In genomic region chr5:105530576-105530975, GRCm38 (mm10) we compare ENCODE assay signal across 25 mouse cellular contexts. TPM values are rescaled to one million over a fixed set of nuclear protein-coding genes. Genes with fewer than 3 reads are reported as not detected.
DNase-seq lines count a peak whose midpoint lies in the region; ATAC-seq and TF ChIP-seq lines count a peak whose summit lies in the region.
"Had no signal": no experiment of that assay in that cellular context is flagged by ENCODE, and none has a peak within 500 bp of the region (broad histone marks: within the 10 kb centered on the region; RNA-seq: fewer than 3 reads in every experiment).

No protein-coding gene starts in this region.

- H3K9me3 ChIP-seq in heart, embryonic 11.5 days (replicated peaks; ENCODE audit: control insufficient read depth, low read length): no peaks in the 10 kb centered on the region
- no peaks in the 10 kb centered on the region for H3K9me3 ChIP-seq in lung, postnatal 0 days (ENCODE audit: low read length)
- H3K9me3 ChIP-seq: embryonic facial prominence, embryonic 10.5 days; embryonic facial prominence, embryonic 15.5 days; forebrain, embryonic 12.5 days; limb, embryonic 13.5 days; liver, embryonic 12.5 days; neural tube, embryonic 15.5 days; stomach, embryonic 15.5 days had no signal

- H3K36me3 ChIP-seq in heart, adult 2 months (ENCODE audit: control insufficient read depth, insufficient read depth, low read length): peaks cover 39% of the 10 kb centered on the region
- H3K36me3 ChIP-seq in heart, embryonic 11.5 days (ENCODE audit: control insufficient read depth, insufficient read depth, low read length): peaks cover 4% of the 10 kb centered on the region
- H3K36me3 ChIP-seq in lung, postnatal 0 days (ENCODE audit: insufficient read depth, low read length): no peaks in the 10 kb centered on the region
- H3K36me3 ChIP-seq: neural tube, embryonic 15.5 days; stomach, embryonic 15.5 days had no signal

- H3K4me1 ChIP-seq in heart, adult 2 months (ENCODE audit: control insufficient read depth, insufficient read depth, low read length): peaks cover 26% of the 10 kb centered on the region
- peaks cover 26% of the 10 kb centered on the region for H3K4me1 ChIP-seq in heart, embryonic 11.5 days (ENCODE audit: control insufficient read depth, insufficient read depth, low read length)
- H3K4me1 ChIP-seq in lung, postnatal 0 days (ENCODE audit: insufficient read depth, low read depth, low read length): peaks cover 20% of the 10 kb centered on the region; the same call in 1 of the 2 replicates
- peaks cover 17% of the 10 kb centered on the region for H3K4me1 ChIP-seq in lung, adult 2 months (ENCODE audit: control insufficient read depth, insufficient read depth, low read length)
- H3K4me1 ChIP-seq: embryonic facial prominence, embryonic 10.5 days; embryonic facial prominence, embryonic 15.5 days; limb, embryonic 13.5 days; neural tube, embryonic 15.5 days had no signal

- H3K27ac ChIP-seq in heart, adult 2 months: peak overlapping the region; percentile 57
- H3K27ac ChIP-seq in heart, embryonic 11.5 days (ENCODE audit: low read depth, low read length): no peak overlapping the region
- H3K27ac ChIP-seq in lung, postnatal 0 days (ENCODE audit: low read length): no peak overlapping the region
- H3K27ac ChIP-seq: embryonic facial prominence, embryonic 15.5 days; forebrain, embryonic 12.5 days; hindbrain, embryonic 14.5 days; left cerebral cortex, adult 2 months; limb, embryonic 13.5 days; liver, embryonic 12.5 days; neural tube, embryonic 15.5 days; stomach, embryonic 15.5 days had no signal

- DNase-seq in heart, adult 2 months: no peak
- DNase-seq in heart, postnatal 10 days: peak; percentile 22 to 25
- DNase-seq in heart, adult 11 months: no peak
- DNase-seq in lung, postnatal 0 days (ENCODE audit: low spot score): peak; percentile 43
- DNase-seq in lung, adult 2 months: no peak
- DNase-seq in cerebellum, adult 8-10 months: no peak
- DNase-seq in urinary bladder, adult 2 months (ENCODE audit: low spot score): no peak
- DNase-seq: adrenal gland, postnatal 25 days; cerebellum, adult 18-20 months; cerebellum, postnatal 14 days; forebrain, postnatal 0 days; gastrocnemius, postnatal 14 days; midbrain, embryonic 14.5 days; right cerebral cortex, postnatal 25 days had no signal

- no peak for TF ChIP-seq CTCF in heart, adult 2 months (IDR thresholded peaks at IDR 0.05)
- no peak for TF ChIP-seq CTCF in lung, postnatal 0 days (IDR thresholded peaks at IDR 0.05)
- no peak for TF ChIP-seq CTCF in lung, adult 2 months (IDR thresholded peaks at IDR 0.05; ENCODE audit: insufficient read depth, low read length)

- no peak for ATAC-seq in heart, embryonic 11.5 days (replicated peaks; ENCODE audit: insufficient number of reproducible peaks, low FRiP score, low TSS enrichment)
- peak; percentile 37; the same call in 1 of the 2 replicates for ATAC-seq in lung, postnatal 0 days
- ATAC-seq: forebrain, postnatal 0 days; intestine, postnatal 0 days; liver, embryonic 12.5 days had no signal

- no peaks in the 10 kb centered on the region for H3K27me3 ChIP-seq in heart, adult 2 months (ENCODE audit: control insufficient read depth, insufficient read depth, low read length)
- H3K27me3 ChIP-seq in heart, embryonic 11.5 days (ENCODE audit: control insufficient read depth, insufficient read depth, low read length): no peaks in the 10 kb centered on the region
- no peaks in the 10 kb centered on the region for H3K27me3 ChIP-seq in lung, postnatal 0 days (replicated peaks; ENCODE audit: insufficient read depth, low read length)
- H3K27me3 ChIP-seq: embryonic facial prominence, embryonic 15.5 days; forebrain, embryonic 12.5 days; limb, embryonic 13.5 days; liver, embryonic 12.5 days; neural tube, embryonic 15.5 days; stomach, embryonic 15.5 days had no signal

- H3K9ac ChIP-seq in heart, adult 2 months (ENCODE audit: low read depth, low read length): peak overlapping the region; percentile 20; the same call in 1 of the 2 replicates
- no peak overlapping the region for H3K9ac ChIP-seq in heart, embryonic 11.5 days (ENCODE audit: low read depth, low read length)
- H3K9ac ChIP-seq in lung, postnatal 0 days (replicated peaks; ENCODE audit: low read depth): no peak overlapping the region
- H3K9ac ChIP-seq: embryonic facial prominence, embryonic 15.5 days; forebrain, embryonic 12.5 days; forebrain, postnatal 0 days; hindbrain, embryonic 14.5 days; limb, embryonic 13.5 days; liver, embryonic 12.5 days; neural tube, embryonic 15.5 days; stomach, embryonic 15.5 days had no signal

- intact Hi-C loops in heart, adult 2 months (cut with DNase I): no loop called here
- intact Hi-C loops in heart, postnatal 10 days (cut with DNase I): no loop called here

- peaks cover 13% of the 10 kb centered on the region for H3K79me2 ChIP-seq in heart, adult 2 months (replicated peaks; ENCODE audit: control insufficient read depth, insufficient read depth, low read length)

- no peak overlapping the region for H3K4me2 ChIP-seq in heart, embryonic 11.5 days
- H3K4me2 ChIP-seq in lung, postnatal 0 days (replicated peaks; ENCODE audit: low read depth, low read length): no peak overlapping the region
- H3K4me2 ChIP-seq: embryonic facial prominence, embryonic 15.5 days; forebrain, embryonic 12.5 days; hindbrain, embryonic 14.5 days; limb, embryonic 13.5 days; liver, embryonic 12.5 days; neural tube, embryonic 15.5 days; stomach, embryonic 15.5 days had no signal

- TF ChIP-seq POLR2A in heart, adult 2 months (IDR thresholded peaks at IDR 0.05; ENCODE audit: insufficient read depth, low read depth, low read length): no peak
- TF ChIP-seq POLR2A in lung, adult 2 months (IDR thresholded peaks at IDR 0.05; ENCODE audit: borderline replicate concordance, extremely low read depth, low read depth, low read length): no peak

- no peak for TF ChIP-seq EP300 in heart, adult 2 months (IDR thresholded peaks at IDR 0.05; ENCODE audit: insufficient read depth, low read depth, low read length)
- TF ChIP-seq EP300 in lung, postnatal 0 days (IDR thresholded peaks at IDR 0.05): peak; percentile 39; the same call in 1 of the 2 replicates

- 30% methylated on average over 6 of the region's 6 CpGs for WGBS in heart, adult 2 months
- WGBS in heart, embryonic 11.5 days (ENCODE audit: insufficient replicate concordance): 69% methylated on average over 6 of the region's 6 CpGs
- WGBS in lung, postnatal 0 days: 38% methylated on average over 6 of the region's 6 CpGs
- 23% methylated on average over 6 of the region's 6 CpGs for WGBS in lung, adult 2 months

- H3K4me3 ChIP-seq in heart, adult 2 months: no peak overlapping the region
- H3K4me3 ChIP-seq in heart, embryonic 11.5 days (ENCODE audit: low read depth, low read length): no peak overlapping the region
- H3K4me3 ChIP-seq in lung, postnatal 0 days (ENCODE audit: low read depth, low read length): no peak overlapping the region
- H3K4me3 ChIP-seq in lung, adult 2 months (replicated peaks; ENCODE audit: extremely low read depth, low read depth, low read length): no peak overlapping the region
- H3K4me3 ChIP-seq: embryonic facial prominence, embryonic 10.5 days; embryonic facial prominence, embryonic 15.5 days; forebrain, embryonic 12.5 days; left cerebral cortex, adult 2 months; limb, embryonic 13.5 days; liver, embryonic 12.5 days; neural tube, embryonic 15.5 days; stomach, embryonic 15.5 days had no signal

RNA-seq across cellular contexts. Expression of gene Lrrc8c, which starts 11.4 kb away (rescaled TPM):
- total RNA-seq in heart, adult 2 months (2021): 10 to 100 TPM; 19.7 to 35.5 TPM
- polyA plus RNA-seq in heart, adult 2 months (2012; rRNA removed): 23.5 and 37.5 TPM in 2 replicates
- polyA plus RNA-seq in heart, embryonic 11.5 days (2014; fragmentation: Nextera tagmentation; extraction: Ambion mirVana): 32.5 and 33.5 TPM in 2 replicates
- total RNA-seq in heart, postnatal 10 days (2021): 10 to 100 TPM; 55.5 to 58.8 TPM
- 23.0 and 35.0 TPM in 2 replicates for polyA plus RNA-seq in lung, postnatal 0 days (2015; fragmentation: Nextera tagmentation; extraction: Ambion mirVana)
- polyA plus RNA-seq in lung, adult 2 months (2012; rRNA removed): 43.7 and 51.6 TPM in 2 replicates
- polyA plus RNA-seq in urinary bladder, adult 2 months (2012; rRNA removed): 7.1 and 7.9 TPM in 2 replicates

Comparison
In these comparisons a context has a peak if more than half of its experiments do, and no peak if none do; other contexts are left out.
1. DNase-seq: peak in heart, postnatal 10 days (2 of 2) and lung, postnatal 0 days (single experiment); none in heart, adult 2 months (0 of 2), heart, adult 11 months (single experiment), lung, adult 2 months (single experiment), cerebellum, adult 8-10 months (single experiment) and urinary bladder, adult 2 months (single experiment).